Mouse (Mus musculus): ENCODE results near the gene Pram1.

Gene Pram1

DNA sequence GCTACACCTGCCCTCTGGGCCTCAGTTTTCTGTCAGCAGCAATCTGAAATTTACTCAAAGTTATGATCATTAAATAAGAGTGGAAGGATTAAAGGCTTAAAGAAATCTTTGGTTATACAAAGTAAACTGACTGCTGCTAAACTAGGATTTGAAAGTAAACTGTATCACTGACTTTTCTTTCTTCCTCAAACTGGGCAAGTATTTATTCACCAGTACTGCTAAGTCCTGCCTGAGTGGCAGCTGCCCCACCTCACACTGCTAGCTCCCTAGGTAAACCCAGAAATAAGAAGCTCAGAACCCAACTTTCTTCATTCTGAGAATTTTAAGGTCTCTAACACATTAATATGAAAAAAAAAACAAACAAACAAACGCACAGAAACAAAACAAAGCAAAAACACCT lies 36.0 kb downstream of the Pram1 start:
- no peak for DNase-seq

DNA sequence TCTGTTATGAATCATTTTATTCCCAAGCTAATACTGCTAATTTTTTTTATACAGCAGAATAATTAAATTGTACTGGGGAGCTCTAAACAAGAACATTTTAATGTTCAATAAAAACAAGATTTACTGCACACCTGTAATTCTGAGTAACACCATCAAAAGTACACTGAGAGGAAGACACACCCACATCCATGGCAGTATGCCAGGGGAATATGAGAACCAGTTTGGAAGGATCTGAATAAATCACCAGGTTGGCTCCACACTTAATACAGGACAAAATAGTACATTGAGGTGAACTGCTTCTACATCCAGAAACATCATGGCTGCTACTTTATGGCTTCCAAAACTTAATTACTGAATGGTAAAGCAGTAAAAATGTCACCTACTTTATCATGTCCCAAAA lies 37.6 kb downstream of the Pram1 start:
- peak; percentile 32 for DNase-seq

DNA sequence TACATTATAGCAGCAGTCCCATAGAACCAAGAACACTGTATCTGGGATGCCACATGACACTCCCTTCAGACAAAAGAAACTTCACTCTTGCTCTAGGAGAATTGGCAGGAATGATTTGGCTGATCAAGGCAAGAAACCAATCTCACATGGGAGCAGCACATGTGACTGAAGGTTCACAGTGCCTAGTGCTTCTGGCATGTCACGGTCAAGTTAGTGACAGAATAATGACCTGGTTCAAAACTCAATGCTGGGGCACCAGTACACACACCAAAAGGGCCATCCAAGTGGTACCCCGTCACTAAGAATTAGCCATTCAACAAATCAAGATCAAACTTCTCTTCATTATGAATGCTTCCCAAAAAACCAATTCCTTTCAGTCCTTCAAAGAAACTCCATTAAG lies 38.2 kb downstream of the Pram1 start:
- DNase-seq = no peak

DNA sequence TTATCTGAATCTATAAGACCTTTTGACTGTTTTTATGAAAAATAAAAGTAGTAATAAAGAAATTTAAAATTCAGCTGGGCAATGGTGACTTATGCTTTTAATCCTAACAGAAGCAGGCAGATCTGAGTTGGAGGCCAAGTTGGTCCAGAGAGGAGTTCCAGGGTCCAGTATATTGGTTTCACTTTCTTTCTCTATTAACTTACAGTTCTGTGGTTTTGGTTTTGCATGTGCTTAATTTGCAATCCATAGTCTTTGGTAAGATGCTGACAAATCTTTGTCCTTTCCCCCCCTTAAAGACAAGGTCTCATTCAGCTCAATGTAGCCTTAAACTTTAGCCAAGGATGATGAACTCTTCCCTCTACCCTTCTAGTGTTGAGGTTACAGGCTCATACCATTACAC lies 40.9 kb downstream of the Pram1 start:
- no peak for DNase-seq

DNA sequence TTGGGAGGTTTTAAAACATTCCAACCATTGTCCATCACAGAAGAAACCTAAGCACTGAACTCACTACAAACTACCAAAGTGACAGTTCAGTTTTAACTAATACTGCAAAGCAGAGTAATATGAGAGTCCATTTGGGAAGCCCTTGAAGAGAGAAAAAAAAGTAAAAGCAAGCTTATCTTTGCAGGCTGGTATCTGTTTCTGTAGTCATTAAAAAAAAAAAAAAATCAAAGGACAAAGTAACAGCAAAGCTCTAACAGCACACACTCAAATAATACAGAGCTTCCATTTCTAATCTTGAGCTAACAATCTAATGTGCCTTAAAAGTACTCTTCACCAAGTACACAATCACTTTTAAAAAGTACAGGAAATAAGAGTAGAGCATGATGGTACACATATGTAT lies 43.9 kb downstream of the Pram1 start:
- DNase-seq = no peak

DNA sequence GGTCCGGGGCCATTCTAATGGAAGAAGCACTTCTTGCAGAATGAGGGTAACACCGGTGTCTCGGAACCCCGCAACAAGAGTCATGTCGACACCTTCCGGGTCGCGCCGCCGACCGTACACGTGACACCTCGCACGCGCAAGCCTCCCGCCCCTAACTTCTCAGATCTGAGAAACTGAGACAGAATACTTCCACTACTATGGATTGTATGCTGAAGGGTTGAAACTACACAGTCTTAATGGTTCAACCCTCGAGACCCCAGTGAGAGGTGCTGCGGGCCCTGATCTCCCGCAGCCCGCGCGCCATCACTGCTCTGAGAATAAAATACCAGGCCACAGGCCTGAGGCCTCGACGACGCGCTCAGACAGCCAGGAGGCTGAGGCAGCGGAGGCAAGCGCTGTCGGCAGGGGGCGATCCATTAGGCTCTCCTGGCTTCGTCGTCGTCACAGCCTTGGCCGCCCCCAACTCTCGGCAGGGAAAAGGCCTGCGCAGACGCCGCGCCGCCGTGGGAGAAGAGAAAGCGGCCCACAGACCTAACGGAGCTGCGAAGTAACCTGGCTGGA lies 46.9 kb downstream of the Pram1 start:
- peak; percentile 76 for DNase-seq

DNA sequence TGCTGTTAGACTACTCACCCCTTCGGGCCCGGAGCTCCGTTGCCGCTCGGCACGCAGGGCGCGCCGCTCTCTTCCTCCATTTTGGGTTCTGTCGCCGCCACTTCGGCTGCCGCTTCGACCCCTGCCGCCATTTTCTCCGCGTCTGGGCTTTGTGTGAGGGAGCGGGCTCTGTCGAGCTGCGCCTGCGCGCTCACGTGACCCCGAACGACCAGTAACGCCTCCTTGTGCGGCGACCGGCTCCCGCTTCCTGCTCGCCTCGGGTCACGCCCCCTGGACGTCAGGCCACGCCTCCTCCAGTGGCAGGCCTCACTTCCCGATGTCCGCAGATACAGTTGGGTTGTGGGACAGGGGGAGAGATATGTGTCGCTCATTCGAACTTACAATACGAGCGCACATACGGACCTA lies 47.4 kb downstream of the Pram1 start:
- DNase-seq = peak; percentile 100

DNA sequence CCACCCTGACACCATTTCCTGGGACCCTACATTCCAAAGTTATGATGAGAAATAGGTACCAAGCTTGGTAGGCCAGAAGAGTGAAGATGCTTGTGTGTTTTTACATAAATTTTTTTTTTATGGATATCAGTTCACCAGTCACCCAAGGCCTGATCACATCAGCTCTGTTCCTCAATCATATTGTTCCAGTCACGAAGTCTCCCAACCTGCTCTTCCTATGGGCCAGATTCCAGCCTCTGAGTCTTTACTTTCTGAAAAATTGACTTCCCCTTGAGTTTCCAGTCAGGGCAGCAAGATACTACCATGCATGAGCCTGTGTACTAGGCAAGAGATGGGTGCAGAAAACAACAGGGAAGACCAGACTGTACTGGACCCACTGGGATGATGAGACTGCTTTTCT lies 48.9 kb downstream of the Pram1 start, which contains the start of gene Hnrnpm:
TSS of gene Hnrnpm (minus strand) at position 101 of the 400 bp plus-strand sequence.
- no peak for DNase-seq

All from lung, postnatal 10 days (tissue).